Mouse (Mus musculus) CH12.LX (cell line): ENCODE results near the gene Msx1.

Source experiments
- CHD1 ChIP-seq: IDR thresholded peaks from 2 replicates; pipeline ENCODE4 v1.6.1; 2012; ENCODE audit warnings: low read depth, low read length, improper control_type of control experiment, inconsistent platforms
- CHD2 ChIP-seq: IDR thresholded peaks from 2 replicates; pipeline ENCODE4 v1.6.1; 2011; ENCODE audit warnings: low read length, improper control_type of control experiment
- CTCF ChIP-seq, 2 experiments: IDR thresholded peaks in 1 of 2; conservative IDR thresholded peaks in 1 of 2; 2 replicates each; pipeline ENCODE4 v1.5.1; 2011 to 2012; ENCODE audit warnings: low read depth in 2 of 2, low read length in 2 of 2, improper control_type of control experiment in 1 of 2, inconsistent platforms in 1 of 2, mild to moderate bottlenecking in 1 of 2, moderate library complexity in 1 of 2
- E2F4 ChIP-seq: IDR thresholded peaks from 2 replicates; pipeline ENCODE4 v1.6.1; 2011; ENCODE audit warnings: low read depth, low read length, improper control_type of control experiment; ENCODE audit not compliant: insufficient replicate concordance
- EP300 ChIP-seq: IDR thresholded peaks from 2 replicates; pipeline ENCODE4 v1.6.1; 2011; ENCODE audit warnings: low read length, improper control_type of control experiment
- ETS1 ChIP-seq: conservative IDR thresholded peaks from 2 replicates; pipeline ENCODE4 v1.6.1; 2012; ENCODE audit warnings: low read depth, mild to moderate bottlenecking, inconsistent platforms, low read length, improper control_type of control experiment, moderate library complexity
- HCFC1 ChIP-seq: IDR thresholded peaks from 2 replicates; pipeline ENCODE4 v1.6.1; 2012; ENCODE audit warnings: low read depth, mild to moderate bottlenecking, inconsistent platforms, low read length, improper control_type of control experiment
- MAFK ChIP-seq: IDR thresholded peaks from 2 replicates; pipeline ENCODE4 v1.6.1; 2011; ENCODE audit warnings: low read length, improper control_type of control experiment; ENCODE audit not compliant: insufficient replicate concordance
- NRF1 ChIP-seq: IDR thresholded peaks from 2 replicates; pipeline ENCODE4 v1.6.1; 2014; ENCODE audit warnings: low read depth, mild to moderate bottlenecking, inconsistent platforms, low read length, improper control_type of control experiment, moderate library complexity
- POLR2A ChIP-seq: IDR thresholded peaks from 2 replicates; pipeline ENCODE4 v1.6.1; 2011; ENCODE audit warnings: low read depth, mild to moderate bottlenecking, improper control_type of control experiment, low read length
- RAD21 ChIP-seq: IDR thresholded peaks from 2 replicates; pipeline ENCODE4 v1.6.1; 2011; ENCODE audit warnings: low read depth, mild to moderate bottlenecking, low read length, improper control_type of control experiment, moderate library complexity
- TBP ChIP-seq: conservative IDR thresholded peaks from 2 replicates; pipeline ENCODE4 v1.6.1; 2011; ENCODE audit warnings: low read depth, low read length, improper control_type of control experiment
- ZC3H11A ChIP-seq: IDR thresholded peaks from 2 replicates; pipeline ENCODE4 v1.6.1; 2012; ENCODE audit warnings: low read depth, mild to moderate bottlenecking, inconsistent platforms, low read length, improper control_type of control experiment

DNA sequence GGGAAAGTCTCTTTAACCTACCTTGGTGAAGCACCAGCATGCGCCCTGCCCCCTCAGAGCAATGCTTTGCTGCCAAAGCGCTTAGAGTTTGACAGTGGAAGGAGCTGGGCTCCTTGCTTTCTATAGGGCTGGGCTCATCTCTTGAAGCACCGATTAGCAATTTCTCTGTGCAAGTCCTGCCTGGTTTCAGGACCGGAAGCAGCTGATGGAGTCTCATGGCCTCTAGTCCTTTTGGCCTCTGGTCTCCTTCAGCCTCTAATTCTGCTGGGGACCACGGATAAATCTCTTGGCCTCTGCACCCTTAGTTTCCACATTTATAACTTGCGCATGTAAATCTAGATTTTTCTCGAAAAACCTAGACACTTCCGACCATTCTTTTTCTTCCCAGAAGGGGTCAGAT lies 3.7 kb downstream of the Msx1 start:
- TF ChIP-seq RAD21, result no peak
- TF ChIP-seq MAFK, result no peak
- no peak for TF ChIP-seq POLR2A
- no peak for TF ChIP-seq ETS1
- no peak for TF ChIP-seq EP300
- no peak for TF ChIP-seq ZC3H11A
- TF ChIP-seq CHD2, result no peak
- no peak for TF ChIP-seq HCFC1
- no peak for TF ChIP-seq TBP
- TF ChIP-seq E2F4, result no peak
- TF ChIP-seq NRF1, result no peak
- no peak for TF ChIP-seq CTCF (conservative IDR thresholded peaks at IDR 0.05 in 1 of 2, IDR thresholded peaks at IDR 0.05 in 1 of 2; ENCODE audit: low read depth in 2 of 2, low read length in 2 of 2)
- no peak for TF ChIP-seq CHD1
